Mouse (Mus musculus) hindbrain, postnatal 0 days (tissue): ENCODE measurements around the gene Chpf2. TPM values are rescaled to one million over a fixed set of nuclear protein-coding genes. Genes with fewer than 3 reads are reported as not detected.
A peak's percentile ranks its signal among the peaks of the same experiment; 100 is the strongest.

Source experiments
- ATAC-seq: fragments of 200-750 bp; cut with Nextera tagmentation; 2 replicates; pipeline ENCODE4 v1.8.0; 2017; ENCODE audit warnings: mild to moderate bottlenecking, moderate TSS enrichment, moderate library complexity
- DNase-seq: peaks from one replicate; pipeline ENCODE4 v3.0.0-alpha.2; 2015; ENCODE audit warnings: low spot score
- H3K27ac ChIP-seq: fragments of 300-500 bp; sonication (generic); 2 replicates; pipeline ENCODE4 v1.5.1; 2014; ENCODE audit warnings: mild to moderate bottlenecking
- H3K27me3 ChIP-seq: fragments of 300-500 bp; sonication (generic); 2 replicates; pipeline ENCODE4 v1.6.1; 2014; ENCODE audit warnings: low read length, mixed read lengths; ENCODE audit not compliant: insufficient read depth
- H3K36me3 ChIP-seq: fragments of 300-500 bp; sonication (generic); 2 replicates; pipeline ENCODE4 v1.6.1; 2014; ENCODE audit warnings: low read length, mixed read lengths; ENCODE audit not compliant: insufficient read depth
- H3K4me1 ChIP-seq: fragments of 300-500 bp; sonication (generic); 2 replicates; pipeline ENCODE4 v1.6.1; 2014; ENCODE audit warnings: antibody characterized with exemption, low read length, mixed read lengths; ENCODE audit not compliant: insufficient read depth
- H3K4me2 ChIP-seq: fragments of 300-500 bp; sonication (generic); 2 replicates; pipeline ENCODE4 v1.6.1; 2014; ENCODE audit warnings: low read depth, mild to moderate bottlenecking, low read length, moderate library complexity, mixed read lengths
- H3K4me3 ChIP-seq: fragments of 300-500 bp; sonication (generic); 2 replicates; pipeline ENCODE4 v1.5.1; 2014; ENCODE audit warnings: low read length
- H3K9ac ChIP-seq: fragments of 300-500 bp; sonication (generic); replicated peaks from 2 replicates; pipeline ENCODE4 v1.6.1; 2014; ENCODE audit warnings: mild to moderate bottlenecking, low read length, moderate library complexity, mixed read lengths
- H3K9me3 ChIP-seq: fragments of 300-500 bp; sonication (generic); 2 replicates; pipeline ENCODE4 v1.6.1; 2016; ENCODE audit warnings: low read length, mixed read lengths
- CTCF ChIP-seq: IDR thresholded peaks from 2 replicates; pipeline ENCODE4 v1.5.1; 2016; ENCODE audit warnings: antibody characterized with exemption, control low read depth, low read depth
- WGBS: fragments of 180-500 bp; shearing (Covaris S2); extraction: QIAGEN DNeasy Blood & Tissue Kit; methylation state at CpG from one replicate; pipeline ENCODE4 v1.1.7; 2014; 5-methylcytosine and 5-hydroxymethylcytosine counted together
- polyA plus RNA-seq: library from polyadenylated mRNA; unstranded; fragments of >200 nt; fragmentation: Nextera tagmentation; extraction: Ambion mirVana; gene quantifications from 2 replicates; pipeline ENCODE4 v1.2.1, GENCODE M21; 2015
- total RNA-seq: library from RNA; depleted of rRNA; stranded (reverse); fragments of >200 nt; gene quantifications from 2 replicates; pipeline ENCODE4 v1.2.3, GENCODE M21; 2014

Chpf2 gene
- total and polyA plus RNA-seq, 2 experiments from 2014 or later: 25.0 to 46.2 TPM

- ATAC-seq (peak; percentile 98), DNase-seq (peak; percentile 100)
- TF ChIP-seq CTCF: peak; percentile 13; the same call in 1 of the 2 replicates
- WGBS: under 1% methylated on average over 47 of the region's 48 CpGs
- peak within 1 kb of the TSS; percentile 63 for H3K4me3 ChIP-seq
- H3K27me3 ChIP-seq: no peaks in the 10 kb centered on the region
- peak within 1 kb of the TSS; percentile 88 for H3K4me2 ChIP-seq
- no peaks in the 10 kb centered on the region for H3K9me3 ChIP-seq
- peaks cover 20% of the 10 kb centered on the region for H3K36me3 ChIP-seq
- H3K9ac ChIP-seq: peak within 1 kb of the TSS; percentile 75
- peak within 1 kb of the TSS; percentile 76 for H3K27ac ChIP-seq
- H3K4me1 ChIP-seq: peaks cover 7% of the 10 kb centered on the region
Observed at GRCm38 (mm10) chr5:24577183-24577929, 9.2 kb upstream of the Chpf2 start, which contains the start of gene Abcf2. TSS of gene Abcf2 (minus strand) at chr5:24577467.

GRCm38 (mm10) chr5:24578109-24578963, 8.2 kb upstream of the Chpf2 start:
- Histone ChIP-seq H3K27me3 (no peaks in the 10 kb centered on the region), H3K4me1 (peaks cover 7% of the 10 kb centered on the region), H3K27ac (no peak overlapping the region), H3K9me3 (no peaks in the 10 kb centered on the region), H3K4me3 (peak overlapping the region; percentile 63), H3K4me2 (peak overlapping the region; percentile 62), H3K9ac (no peak overlapping the region), H3K36me3 (peaks cover 10% of the 10 kb centered on the region)
- ATAC-seq (no peak), DNase-seq (no peak)
- WGBS: 69% methylated on average over 6 of the region's 6 CpGs
- TF ChIP-seq CTCF: no peak; the same call in 1 of the 2 replicates

GRCm38 (mm10) chr5:24586106-24586505, 435 bp upstream of the Chpf2 start:
- DNase-seq: no peak
- 5% methylated on average over 8 of the region's 8 CpGs for WGBS
- peaks cover 10% of the 10 kb centered on the region for H3K4me1 ChIP-seq

GRCm38 (mm10) chr5:24587200-24587577, 648 bp downstream of the Chpf2 start:
- H3K27me3 ChIP-seq: no peaks in the 10 kb centered on the region
- TF ChIP-seq CTCF: no peak
- H3K4me3 ChIP-seq: peak overlapping the region; percentile 77
- 23% methylated on average over 4 of the region's 4 CpGs for WGBS
- peaks cover 6% of the 10 kb centered on the region for H3K36me3 ChIP-seq
- H3K27ac ChIP-seq: peak overlapping the region; percentile 86
- peak overlapping the region; percentile 83 for H3K4me2 ChIP-seq
- peak overlapping the region; percentile 76 for H3K9ac ChIP-seq
- H3K9me3 ChIP-seq: no peaks in the 10 kb centered on the region
- peak; percentile 33; the same call in 1 of the 2 replicates for ATAC-seq
- peaks cover 10% of the 10 kb centered on the region for H3K4me1 ChIP-seq
- DNase-seq: peak; percentile 39

More at GRCm38 (mm10) chr5:24586106-24586505, 435 bp upstream of the Chpf2 start:
- peak; percentile 33 for ATAC-seq
- TF ChIP-seq CTCF: no peak
- peak overlapping the region; percentile 76 for H3K9ac ChIP-seq
- H3K9me3 ChIP-seq: no peaks in the 10 kb centered on the region
- peaks cover 6% of the 10 kb centered on the region; the same call in 1 of the 2 replicates for H3K36me3 ChIP-seq
- peak overlapping the region; percentile 86 for H3K27ac ChIP-seq
- H3K4me3 ChIP-seq: peak overlapping the region; percentile 77
- no peaks in the 10 kb centered on the region for H3K27me3 ChIP-seq
- peak overlapping the region; percentile 83 for H3K4me2 ChIP-seq

- Histone ChIP-seq H3K4me3 (no peak overlapping the region), H3K27me3 (no peaks in the 10 kb centered on the region), H3K9ac (no peak overlapping the region), H3K9me3 (no peaks in the 10 kb centered on the region), H3K4me1 (peaks cover 10% of the 10 kb centered on the region), H3K36me3 (peaks cover 17% of the 10 kb centered on the region), H3K4me2 (no peak overlapping the region), H3K27ac (no peak overlapping the region)
- ATAC-seq: no peak
- no peak for DNase-seq
- 81% methylated on average over 20 of the region's 20 CpGs for WGBS
- no peak for TF ChIP-seq CTCF
Observed at GRCm38 (mm10) chr5:24589511-24590500, 3.3 kb downstream of the Chpf2 start.

- Histone ChIP-seq H3K27me3 (no peaks in the 10 kb centered on the region), H3K9ac (no peak overlapping the region), H3K9me3 (no peaks in the 10 kb centered on the region), H3K4me2 (no peak overlapping the region), H3K4me3 (no peak overlapping the region), H3K27ac (peak overlapping the region; percentile 3; the same call in 1 of the 2 replicates), H3K36me3 (peaks cover 17% of the 10 kb centered on the region), H3K4me1 (peaks cover 13% of the 10 kb centered on the region)
- DNase-seq (no peak), ATAC-seq (no peak)
- TF ChIP-seq CTCF: no peak
- 29% methylated on average over 23 of the region's 23 CpGs for WGBS
Observed at GRCm38 (mm10) chr5:24591268-24591721, 4.8 kb downstream of the Chpf2 start.
